Mouse (Mus musculus): ENCODE measurements at regions not wholly inside any gene's neighbourhood (a gene's known extent, or its start where the extent isn't known, plus 50 kb on each side); places are given as distances from the start of the nearest gene placed in this dataset.
A peak's percentile ranks its signal among the peaks of the same experiment; 100 is the strongest.
"Not testable (repeated sequence)": the region's sequence is repeated elsewhere in the genome, so short reads cannot be mapped to it uniquely, and the experiment has no call there.

- not testable (repeated sequence) for ATAC-seq (replicated peaks; ENCODE audit: low FRiP score, poor library complexity, severe bottlenecking)
These were observed 79.6 kb downstream of the Gm10715 start for GRCm38 (mm10) chr9:3116311-3116710.

- ATAC-seq (replicated peaks; ENCODE audit: low FRiP score, poor library complexity, severe bottlenecking) = no peak
These were observed 124.5 kb downstream of the Gm10715 start for GRCm38 (mm10) chr9:3161181-3161580.

GRCm38 (mm10) chr9:3184343-3184742 is 147.7 kb downstream of the Gm10715 start:
- no peak for ATAC-seq (replicated peaks; ENCODE audit: low FRiP score, poor library complexity, severe bottlenecking)

- ATAC-seq (replicated peaks; ENCODE audit: low FRiP score, poor library complexity, severe bottlenecking) = peak; percentile 72; the same call in 1 of the 2 replicates
These were observed 135.6 kb upstream of the Alkbh8 start for GRCm38 (mm10) chr9:3199151-3200018.

- ATAC-seq (replicated peaks; ENCODE audit: low FRiP score, poor library complexity, severe bottlenecking) = not testable (repeated sequence)
These were observed 135.0 kb upstream of the Alkbh8 start for GRCm38 (mm10) chr9:3200019-3200347.

- not testable (repeated sequence) for ATAC-seq (replicated peaks; ENCODE audit: low FRiP score, poor library complexity, severe bottlenecking)
These were observed 126.8 kb upstream of the Alkbh8 start for GRCm38 (mm10) chr9:3208120-3208519.

GRCm38 (mm10) chr9:3258396-3259300 is 76.3 kb upstream of the Alkbh8 start:
- ATAC-seq (replicated peaks; ENCODE audit: low FRiP score, poor library complexity, severe bottlenecking) = peak; percentile 99

GRCm38 (mm10) chr9:3260181-3260580 is 74.8 kb upstream of the Alkbh8 start:
- no peak for ATAC-seq (replicated peaks; ENCODE audit: low FRiP score, poor library complexity, severe bottlenecking)

GRCm38 (mm10) chr9:3260860-3261259 is 74.1 kb upstream of the Alkbh8 start:
- ATAC-seq (replicated peaks; ENCODE audit: low FRiP score, poor library complexity, severe bottlenecking) = no peak

- no peak for ATAC-seq (replicated peaks; ENCODE audit: low FRiP score, poor library complexity, severe bottlenecking)
These were observed 70.5 kb upstream of the Alkbh8 start for GRCm38 (mm10) chr9:3264467-3264866.

GRCm38 (mm10) chr9:3280496-3280895 is 54.4 kb upstream of the Alkbh8 start:
- not testable (repeated sequence) for ATAC-seq (replicated peaks; ENCODE audit: low FRiP score, poor library complexity, severe bottlenecking)

GRCm38 (mm10) chr9:3281906-3282305 is 53.0 kb upstream of the Alkbh8 start:
- not testable (repeated sequence) for ATAC-seq (replicated peaks; ENCODE audit: low FRiP score, poor library complexity, severe bottlenecking)

- ATAC-seq (replicated peaks; ENCODE audit: low FRiP score, poor library complexity, severe bottlenecking) = not testable (repeated sequence)
These were observed 51.6 kb upstream of the Alkbh8 start for GRCm38 (mm10) chr9:3283381-3283780.

Measured in erythroblast, adult 5-6 weeks (primary cell).